Mouse (Mus musculus) kidney, embryonic 16.5 days (tissue): ENCODE measurements around the gene Plekha6. TPM values are rescaled to one million over a fixed set of nuclear protein-coding genes. Genes with fewer than 3 reads are reported as not detected.

Experiments
- ATAC-seq: fragments of 200-750 bp; cut with Nextera tagmentation; 2 replicates; pipeline ENCODE4 v1.8.0; 2017; ENCODE audit warnings: moderate TSS enrichment; ENCODE audit not compliant: low FRiP score, low TSS enrichment
- H3K27ac ChIP-seq: fragments of 300-500 bp; sonication (generic); 2 replicates; pipeline ENCODE4 v1.5.1; 2014; ENCODE audit warnings: low read length
- H3K27me3 ChIP-seq: fragments of 300-500 bp; sonication (generic); 2 replicates; pipeline ENCODE4 v1.6.1; 2014; ENCODE audit warnings: low read length, control low read depth, mixed read lengths; ENCODE audit not compliant: insufficient read depth
- H3K36me3 ChIP-seq: fragments of 300-500 bp; sonication (generic); 2 replicates; pipeline ENCODE4 v1.6.1; 2014; ENCODE audit warnings: low read length, control low read depth, mixed read lengths; ENCODE audit not compliant: insufficient read depth
- H3K4me1 ChIP-seq: fragments of 300-500 bp; sonication (generic); 2 replicates; pipeline ENCODE4 v1.6.1; 2014; ENCODE audit warnings: low read length, control low read depth, mixed read lengths; ENCODE audit not compliant: insufficient read depth
- H3K4me2 ChIP-seq: fragments of 300-500 bp; sonication (generic); replicated peaks from 2 replicates; pipeline ENCODE4 v1.6.1; 2014; ENCODE audit warnings: low read depth, low read length
- H3K4me3 ChIP-seq: fragments of 300-500 bp; sonication (generic); 2 replicates; pipeline ENCODE4 v1.5.1; 2014; ENCODE audit warnings: mild to moderate bottlenecking, low read length
- H3K9ac ChIP-seq: fragments of 300-500 bp; sonication (generic); replicated peaks from 2 replicates; pipeline ENCODE4 v1.6.1; 2014; ENCODE audit warnings: low read length
- H3K9me3 ChIP-seq: fragments of 300-500 bp; sonication (generic); 2 replicates; pipeline ENCODE4 v1.6.1; 2016; ENCODE audit warnings: low read length, control low read depth
- WGBS: fragments of 180-500 bp; shearing (Covaris S2); extraction: QIAGEN DNeasy Blood & Tissue Kit; methylation state at CpG from one replicate; pipeline ENCODE4 v1.1.7; 2014; 5-methylcytosine and 5-hydroxymethylcytosine counted together
- polyA plus RNA-seq: library from polyadenylated mRNA; unstranded; fragments of >200 nt; fragmentation: Nextera tagmentation; extraction: Ambion mirVana; gene quantifications from 2 replicates; pipeline ENCODE4 v1.2.1, GENCODE M21; 2015

Gene Plekha6
- polyA plus RNA-seq, 1 experiment from 2014 or later = 9.7 TPM

GRCm38 (mm10) chr1:133245690-133246619, 81.9 kb downstream of the Plekha6 start:
- peaks cover 28% of the 10 kb centered on the region for H3K4me1 ChIP-seq
- H3K27me3 ChIP-seq = no peaks in the 10 kb centered on the region
- H3K36me3 ChIP-seq = no peaks in the 10 kb centered on the region
- H3K9ac ChIP-seq = peak overlapping the region; percentile 56
- peak; percentile 83 for ATAC-seq
- H3K4me2 ChIP-seq = peak overlapping the region; percentile 41
- peak overlapping the region; percentile 74 for H3K27ac ChIP-seq
- H3K4me3 ChIP-seq = peak overlapping the region; percentile 30
- WGBS = 35% methylated on average over 12 of the region's 12 CpGs
- H3K9me3 ChIP-seq = no peaks in the 10 kb centered on the region

- 87% methylated on average over 5 of the region's 5 CpGs for WGBS
- Histone ChIP-seq H3K4me1 (peaks cover 37% of the 10 kb centered on the region), H3K4me3 (no peak overlapping the region), H3K36me3 (no peaks in the 10 kb centered on the region), H3K9me3 (no peaks in the 10 kb centered on the region), H3K27ac (no peak overlapping the region), H3K27me3 (no peaks in the 10 kb centered on the region), H3K9ac (0 out of 2 replicates have a peak overlapping the region, but pooled peaks have one; percentile 1), H3K4me2 (no peak overlapping the region)
- no peak for ATAC-seq
Measured at GRCm38 (mm10) chr1:133247189-133247588, 83.2 kb downstream of the Plekha6 start.

- Histone ChIP-seq H3K27me3 (no peaks in the 10 kb centered on the region), H3K36me3 (no peaks in the 10 kb centered on the region), H3K27ac (peak overlapping the region; percentile 74), H3K4me1 (peaks cover 58% of the 10 kb centered on the region), H3K4me2 (no peak overlapping the region), H3K9me3 (no peaks in the 10 kb centered on the region), H3K4me3 (no peak overlapping the region), H3K9ac (no peak overlapping the region; the same call in 1 of the 2 replicates)
- 77% methylated on average over 6 of the region's 6 CpGs for WGBS
- no peak for ATAC-seq
Measured at GRCm38 (mm10) chr1:133250761-133251160, 86.8 kb downstream of the Plekha6 start.

GRCm38 (mm10) chr1:133251625-133252034, 87.6 kb downstream of the Plekha6 start:
- 15% methylated on average over 5 of the region's 5 CpGs for WGBS
- H3K4me2 ChIP-seq = no peak overlapping the region
- peak; percentile 82 for ATAC-seq
- peak overlapping the region; percentile 84 for H3K27ac ChIP-seq
- no peak overlapping the region for H3K9ac ChIP-seq
- no peak overlapping the region for H3K4me3 ChIP-seq
- H3K36me3 ChIP-seq = no peaks in the 10 kb centered on the region
- H3K4me1 ChIP-seq = peaks cover 59% of the 10 kb centered on the region
- no peaks in the 10 kb centered on the region for H3K9me3 ChIP-seq
- no peaks in the 10 kb centered on the region for H3K27me3 ChIP-seq

GRCm38 (mm10) chr1:133252251-133252650, 88.2 kb downstream of the Plekha6 start:
- no peak for ATAC-seq
- Histone ChIP-seq H3K36me3 (no peaks in the 10 kb centered on the region), H3K9me3 (no peaks in the 10 kb centered on the region), H3K4me3 (no peak overlapping the region), H3K4me2 (no peak overlapping the region), H3K4me1 (peaks cover 60% of the 10 kb centered on the region), H3K27me3 (no peaks in the 10 kb centered on the region), H3K9ac (no peak overlapping the region), H3K27ac (peak overlapping the region; percentile 84)
- WGBS = 75% methylated on average over 3 of the region's 3 CpGs

GRCm38 (mm10) chr1:133252801-133253531, 89.0 kb downstream of the Plekha6 start:
- H3K4me2 ChIP-seq = no peak overlapping the region

GRCm38 (mm10) chr1:133253532-133253866, 89.5 kb downstream of the Plekha6 start:
- H3K4me1 ChIP-seq = peaks cover 66% of the 10 kb centered on the region
- no peaks in the 10 kb centered on the region for H3K9me3 ChIP-seq
- no peak overlapping the region for H3K4me3 ChIP-seq
- H3K4me2 ChIP-seq = no peak overlapping the region; the same call in 1 of the 2 replicates
- no peaks in the 10 kb centered on the region for H3K27me3 ChIP-seq
- H3K9ac ChIP-seq = no peak overlapping the region
- H3K36me3 ChIP-seq = no peaks in the 10 kb centered on the region
- peak overlapping the region; percentile 77 for H3K27ac ChIP-seq
- WGBS = 55% methylated on average over 1 of the region's 1 CpGs
- peak; percentile 11; the same call in 1 of the 2 replicates for ATAC-seq

More at GRCm38 (mm10) chr1:133252801-133253531, 89.0 kb downstream of the Plekha6 start:
- Histone ChIP-seq H3K9ac (no peak overlapping the region), H3K4me3 (no peak overlapping the region), H3K4me1 (peaks cover 61% of the 10 kb centered on the region), H3K27me3 (no peaks in the 10 kb centered on the region), H3K27ac (peak overlapping the region; percentile 84; the same call in 1 of the 2 replicates), H3K36me3 (no peaks in the 10 kb centered on the region), H3K9me3 (no peaks in the 10 kb centered on the region)
- 60% methylated on average over 10 of the region's 10 CpGs for WGBS
- no peak for ATAC-seq

GRCm38 (mm10) chr1:133254226-133254625, 90.2 kb downstream of the Plekha6 start:
- Histone ChIP-seq H3K36me3 (no peaks in the 10 kb centered on the region), H3K4me2 (no peak overlapping the region; the same call in 1 of the 2 replicates), H3K4me1 (peaks cover 66% of the 10 kb centered on the region), H3K9me3 (no peaks in the 10 kb centered on the region), H3K27ac (peak overlapping the region; percentile 77), H3K9ac (no peak overlapping the region), H3K4me3 (no peak overlapping the region), H3K27me3 (no peaks in the 10 kb centered on the region)
- ATAC-seq = no peak
- 63% methylated on average over 6 of the region's 6 CpGs for WGBS

- 28% methylated on average over 9 of the region's 9 CpGs for WGBS
Measured at GRCm38 (mm10) chr1:133254856-133255764, 91.1 kb downstream of the Plekha6 start.

More at GRCm38 (mm10) chr1:133254856-133255764, 91.1 kb downstream of the Plekha6 start:
- no peak for ATAC-seq
- Histone ChIP-seq H3K4me1 (peaks cover 66% of the 10 kb centered on the region), H3K27me3 (no peaks in the 10 kb centered on the region), H3K4me3 (no peak overlapping the region), H3K9ac (0 out of 2 replicates have a peak overlapping the region, but pooled peaks have one; percentile 19), H3K4me2 (peak overlapping the region; percentile 26), H3K27ac (peak overlapping the region; percentile 77), H3K9me3 (no peaks in the 10 kb centered on the region), H3K36me3 (no peaks in the 10 kb centered on the region)
